Mouse (Mus musculus): Measurements from ENCODE around the gene Dnajc1.

Dnajc1 gene

GRCm38 (mm10) chr2:18300949-18301348, 91.7 kb downstream of the Dnajc1 start:
- no peak for DNase-seq (ENCODE audit: low spot score in 2 of 2)

GRCm38 (mm10) chr2:18285175-18285574, 107.5 kb downstream of the Dnajc1 start:
- no peak for DNase-seq (ENCODE audit: low spot score in 2 of 2)

GRCm38 (mm10) chr2:18265736-18266135, 126.9 kb downstream of the Dnajc1 start:
- DNase-seq (ENCODE audit: low spot score in 2 of 2), result no peak

- no peak for DNase-seq (ENCODE audit: low spot score in 2 of 2)
These were observed 128.1 kb downstream of the Dnajc1 start for GRCm38 (mm10) chr2:18264579-18264978.

DNA sequence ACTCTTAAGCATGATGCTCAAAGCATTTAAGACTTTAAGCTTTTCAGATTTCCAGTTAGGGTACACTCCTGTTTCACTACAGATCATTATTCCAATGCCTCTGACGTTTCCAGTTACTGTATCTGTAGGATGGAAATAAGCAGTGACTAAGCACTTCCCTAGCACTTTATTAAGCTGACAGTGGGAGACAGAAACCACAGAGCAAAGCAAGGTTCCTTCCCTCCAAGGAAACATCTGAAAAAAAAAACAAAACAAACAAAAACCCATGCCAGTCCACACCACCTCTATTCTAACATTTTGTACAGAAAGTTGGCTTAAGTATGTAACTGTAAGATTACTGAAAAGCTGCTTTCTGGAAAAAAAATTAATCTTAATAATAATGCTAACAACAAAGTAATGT, 130.3 kb downstream of the Dnajc1 start:
- no peak for DNase-seq (ENCODE audit: low spot score in 2 of 2)

GRCm38 (mm10) chr2:18249224-18249623, 143.4 kb downstream of the Dnajc1 start:
- peak; percentile 2 to 27 for DNase-seq (ENCODE audit: low spot score in 2 of 2)

- DNase-seq (ENCODE audit: low spot score in 2 of 2), result no peak
These were observed 157.1 kb downstream of the Dnajc1 start for GRCm38 (mm10) chr2:18235524-18235923.

GRCm38 (mm10) chr2:18232883-18233567, 159.6 kb downstream of the Dnajc1 start:
- DNase-seq (ENCODE audit: low spot score in 2 of 2), result no peak

DNA sequence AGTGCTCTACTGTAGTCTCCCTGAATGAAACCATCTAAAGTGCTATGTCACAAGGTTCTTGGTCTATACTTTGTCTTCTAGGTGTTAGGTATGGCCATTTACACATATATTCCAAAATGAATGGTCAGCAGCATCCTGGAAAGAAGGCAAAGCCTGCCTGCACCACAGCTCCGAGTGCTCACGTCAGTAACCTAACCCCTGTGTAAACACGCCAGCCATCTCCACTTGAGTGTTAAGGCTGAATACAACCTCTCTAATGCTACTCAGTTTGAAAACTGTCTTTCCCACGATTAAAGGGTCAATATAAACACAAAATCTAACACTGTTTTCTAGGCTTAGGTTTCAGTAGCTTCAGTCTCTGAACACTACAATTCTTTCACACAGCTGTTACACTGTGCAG, 161.5 kb downstream of the Dnajc1 start:
- DNase-seq (ENCODE audit: low spot score in 2 of 2), result no peak

DNA sequence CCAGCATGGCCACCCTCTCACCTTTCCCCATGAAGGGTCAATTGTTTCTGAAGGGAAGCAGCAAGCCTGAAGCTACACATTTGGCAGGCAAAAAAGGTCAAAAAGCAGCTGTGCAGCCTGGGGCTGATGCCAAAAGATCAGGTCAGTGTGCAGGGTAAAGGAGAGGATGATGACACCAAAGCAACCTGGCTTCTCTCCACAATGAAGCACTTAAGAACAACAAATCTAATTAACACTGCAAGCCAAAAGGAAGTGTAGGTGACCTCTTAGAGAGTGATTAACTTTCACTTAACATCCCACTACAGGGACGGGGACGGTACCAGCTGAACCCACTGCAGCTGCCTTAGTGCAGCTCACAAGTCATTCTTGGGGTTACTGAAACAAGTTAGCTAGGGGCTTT, 163.4 kb downstream of the Dnajc1 start:
- DNase-seq (ENCODE audit: low spot score in 2 of 2), result peak in 1 of 2 experiments; percentile 16

DNA sequence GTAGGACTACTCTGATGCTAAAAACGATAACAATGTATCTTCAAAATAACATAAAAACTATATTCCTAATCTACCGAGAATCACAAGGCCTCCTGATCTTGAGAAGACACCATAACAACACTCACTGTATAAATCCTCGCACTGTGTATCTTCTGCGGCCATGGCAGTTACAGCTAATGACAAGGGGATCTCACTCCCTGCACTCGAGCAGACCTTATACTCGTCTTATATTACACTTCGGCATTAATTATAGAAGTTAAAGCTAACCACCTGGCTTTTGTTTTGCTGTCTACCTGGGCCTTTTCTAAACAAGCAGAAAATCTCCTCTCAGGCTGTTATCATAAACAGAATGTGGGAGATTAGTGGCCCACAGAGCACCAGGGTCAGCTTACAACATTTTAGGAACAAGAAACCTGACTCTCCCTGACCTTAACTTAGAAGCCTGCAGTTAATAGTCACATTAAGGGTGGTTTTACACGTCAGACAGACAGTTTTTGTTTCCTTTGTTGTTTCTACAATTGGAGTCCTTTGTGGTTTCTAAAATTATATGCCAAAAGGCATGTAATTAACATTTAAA, 164.1 kb downstream of the Dnajc1 start:
- DNase-seq (ENCODE audit: low spot score in 2 of 2), result no peak

DNA sequence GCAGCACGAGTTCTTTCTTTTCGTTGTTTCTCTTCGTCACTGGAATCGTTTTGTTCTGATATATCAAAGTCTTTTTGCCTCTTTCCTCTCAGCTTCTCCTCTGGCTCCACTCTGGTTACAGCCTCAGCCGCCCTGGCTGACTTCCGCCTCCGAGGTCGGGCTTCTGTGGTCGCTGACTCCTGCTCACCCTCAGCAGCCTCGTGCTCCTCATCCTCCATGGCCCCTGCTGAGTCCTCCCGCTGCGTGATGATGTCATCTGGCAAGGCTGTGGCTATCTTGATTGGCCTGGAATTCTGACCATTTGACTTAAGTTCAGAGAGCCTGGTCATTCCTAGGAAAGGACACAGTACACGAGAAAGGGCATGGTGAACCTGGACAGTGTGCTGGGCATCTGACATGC, 173.1 kb downstream of the Dnajc1 start:
- DNase-seq (ENCODE audit: low spot score in 2 of 2), result peak; percentile 21 to 26

DNA sequence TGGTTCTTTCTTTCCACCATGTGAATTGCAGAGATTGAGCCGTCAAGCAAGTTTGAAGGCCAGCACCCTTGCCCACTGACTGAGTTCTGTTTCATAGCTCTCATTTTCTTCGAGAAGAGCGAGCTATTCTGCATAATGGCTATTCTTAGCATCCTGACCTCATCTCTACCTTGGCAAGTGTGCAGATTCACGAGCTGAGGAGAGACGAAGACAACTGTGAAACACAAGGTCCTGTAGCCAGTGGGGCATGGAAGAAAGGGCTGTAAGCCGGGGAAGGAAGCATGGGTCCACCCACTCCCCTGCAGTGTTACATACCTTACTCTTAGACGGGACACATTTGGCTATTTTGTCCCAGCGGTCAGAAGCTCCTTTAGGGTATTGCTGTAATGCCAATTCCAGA, 173.5 kb downstream of the Dnajc1 start:
- DNase-seq (ENCODE audit: low spot score in 2 of 2), result peak in 1 of 2 experiments; percentile 35

GRCm38 (mm10) chr2:18218500-18218899, 174.1 kb downstream of the Dnajc1 start:
- DNase-seq (ENCODE audit: low spot score in 2 of 2), result no peak

DNA sequence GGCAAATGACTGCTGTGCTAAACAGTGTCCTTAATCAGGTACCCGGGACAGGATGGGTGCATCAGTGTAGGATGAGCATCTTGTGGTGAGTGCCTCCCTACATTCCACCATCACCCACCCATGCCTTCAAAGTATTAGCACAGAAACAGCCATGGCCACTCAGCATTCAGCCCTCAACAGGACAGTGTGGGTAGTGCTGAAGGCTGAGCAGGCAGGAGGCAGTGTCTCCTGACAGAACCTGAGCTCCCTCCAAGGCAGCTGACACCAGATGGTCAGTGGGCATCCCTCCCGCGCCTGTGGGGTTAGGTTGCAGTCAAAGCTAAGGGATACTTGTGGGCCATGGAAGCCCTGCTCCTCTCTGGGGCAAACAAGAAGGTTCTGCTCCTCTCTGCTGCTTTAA, 174.8 kb downstream of the Dnajc1 start:
- DNase-seq (ENCODE audit: low spot score in 2 of 2), result peak; percentile 14 to 24

DNA sequence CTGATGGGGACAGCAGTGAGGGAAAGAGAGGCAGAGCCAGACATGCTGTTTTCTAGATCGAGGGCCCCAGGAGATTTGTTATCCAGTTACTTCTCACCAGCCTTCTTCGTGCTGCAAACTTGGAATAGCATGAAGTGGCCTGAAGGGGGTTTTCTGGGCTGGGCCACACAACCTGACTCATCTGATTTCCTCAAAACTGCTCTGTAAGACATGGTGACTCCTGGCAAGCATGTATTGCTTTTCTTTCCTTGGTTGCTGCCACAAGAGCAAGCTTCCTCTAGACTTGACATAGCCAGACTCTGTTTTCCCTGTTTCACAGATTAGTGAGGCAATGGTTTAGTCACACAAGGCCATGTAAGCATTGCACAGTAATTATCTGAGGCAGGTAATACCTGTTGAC, 178.6 kb downstream of the Dnajc1 start:
- no peak for DNase-seq (ENCODE audit: low spot score in 2 of 2)

DNA sequence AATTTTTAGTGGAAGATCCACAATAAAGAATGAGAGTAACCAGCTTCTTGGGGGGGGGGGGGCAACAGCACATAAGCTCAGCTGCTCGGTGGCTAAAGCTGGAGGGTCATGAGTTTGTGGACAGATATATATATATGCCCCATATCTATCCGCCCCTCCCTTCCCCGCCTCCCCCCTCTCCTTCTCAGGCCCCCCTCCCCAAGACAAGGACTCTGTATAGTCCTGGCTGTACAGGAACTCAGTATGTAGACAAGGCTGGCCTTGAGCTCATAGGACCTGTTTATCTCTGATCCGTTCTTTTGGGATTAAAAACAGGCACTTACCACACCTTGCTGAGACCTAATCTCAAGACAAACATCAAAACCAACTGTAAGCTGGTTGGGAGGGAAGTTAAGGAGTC, 182.7 kb downstream of the Dnajc1 start:
- no peak for DNase-seq (ENCODE audit: low spot score in 2 of 2)

GRCm38 (mm10) chr2:18209211-18209823, 183.3 kb downstream of the Dnajc1 start:
- no peak for DNase-seq (ENCODE audit: low spot score in 2 of 2)

DNA sequence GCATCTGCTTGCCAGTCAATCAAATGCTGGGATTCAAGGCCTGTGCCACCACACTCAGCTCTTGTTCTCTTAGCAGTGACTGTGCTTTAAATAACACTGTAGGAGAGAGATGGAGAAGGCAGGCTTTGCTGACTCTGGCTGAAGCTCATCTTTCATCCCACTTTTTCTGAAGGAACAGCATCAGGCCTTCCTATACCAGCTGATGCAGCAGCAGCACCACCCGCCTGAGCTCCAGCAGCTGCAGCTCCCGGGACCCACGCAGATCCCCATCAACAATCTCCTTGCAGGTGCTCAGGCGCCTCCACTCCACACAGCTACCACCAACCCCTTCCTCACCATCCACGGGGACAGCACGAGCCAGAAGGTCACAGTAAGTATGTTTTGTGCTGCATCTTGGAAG, 184.1 kb downstream of the Dnajc1 start:
- no peak for DNase-seq (ENCODE audit: low spot score in 2 of 2)

- DNase-seq (ENCODE audit: low spot score in 2 of 2), result no peak
These were observed 185.8 kb downstream of the Dnajc1 start for GRCm38 (mm10) chr2:18206811-18207210.

GRCm38 (mm10) chr2:18205118-18205517, 187.5 kb downstream of the Dnajc1 start:
- peak; percentile 41 to 46 for DNase-seq (ENCODE audit: low spot score in 2 of 2)

- no peak for DNase-seq (ENCODE audit: low spot score in 2 of 2)
These were observed 189.7 kb downstream of the Dnajc1 start for GRCm38 (mm10) chr2:18202923-18203322.

DNA sequence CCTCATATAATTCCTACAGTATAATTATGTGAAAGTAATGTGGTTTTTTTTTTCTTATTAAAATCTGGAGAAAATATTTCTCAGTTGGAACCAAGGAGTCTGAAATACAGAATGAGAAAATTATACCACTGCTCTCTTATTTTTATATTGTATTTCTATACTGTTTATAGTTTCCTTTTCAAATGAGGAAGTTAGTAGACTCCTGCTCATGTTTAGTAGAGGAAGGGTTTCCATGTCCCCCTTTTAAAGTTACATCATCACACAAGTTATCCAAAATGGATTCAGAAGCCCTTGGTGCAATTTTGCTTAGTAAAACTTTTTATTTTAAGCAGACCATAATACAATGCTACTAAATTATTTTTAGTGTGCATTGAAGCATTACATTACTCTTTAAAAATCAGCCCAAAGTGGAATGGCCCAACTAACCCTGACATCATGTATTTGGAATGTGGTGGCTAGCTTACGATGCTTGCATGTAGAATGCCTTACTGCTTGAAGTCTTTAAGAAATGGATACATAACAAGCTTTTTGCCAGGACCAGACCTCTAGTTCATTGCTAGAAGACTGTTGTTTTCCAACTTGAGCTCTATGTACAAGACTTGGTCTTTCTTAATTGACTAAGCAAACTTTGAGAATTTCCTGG, 190.7 kb downstream of the Dnajc1 start:
- no peak for DNase-seq (ENCODE audit: low spot score in 2 of 2)
